Mouse (Mus musculus) fibroblast of lung, adult 2 months (primary cell): Measurements from ENCODE around the gene Amigo2.
"Not testable (repeated sequence)": the region's sequence is repeated elsewhere in the genome, so short reads cannot be mapped to it uniquely, and the experiment has no call there.

ENCODE experiments used
- DNase-seq: peaks from one replicate; pipeline ENCODE4 v3.0.0-alpha.2; 2011; ENCODE audit warnings: low read depth

Gene Amigo2

DNA sequence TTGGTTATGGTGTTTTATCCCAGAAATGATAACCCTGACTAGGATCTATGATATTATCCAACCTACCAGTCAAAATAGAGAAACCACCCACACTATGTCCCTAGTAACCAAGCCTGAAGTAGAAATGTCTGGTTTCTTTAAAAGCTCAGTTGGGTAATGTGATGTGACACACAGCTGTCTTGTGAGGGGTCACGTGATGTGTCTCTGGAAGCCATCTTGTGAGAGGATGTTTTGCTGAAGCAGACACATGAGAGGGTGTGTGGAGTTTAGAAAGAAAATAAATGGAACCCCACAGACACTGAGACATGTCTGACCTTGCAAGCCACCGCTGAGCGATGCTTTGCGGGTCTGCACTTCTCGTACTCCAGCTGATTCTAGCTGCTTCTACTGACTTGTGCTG, 30.2 kb downstream of the Amigo2 start:
- DNase-seq: no peak

DNA sequence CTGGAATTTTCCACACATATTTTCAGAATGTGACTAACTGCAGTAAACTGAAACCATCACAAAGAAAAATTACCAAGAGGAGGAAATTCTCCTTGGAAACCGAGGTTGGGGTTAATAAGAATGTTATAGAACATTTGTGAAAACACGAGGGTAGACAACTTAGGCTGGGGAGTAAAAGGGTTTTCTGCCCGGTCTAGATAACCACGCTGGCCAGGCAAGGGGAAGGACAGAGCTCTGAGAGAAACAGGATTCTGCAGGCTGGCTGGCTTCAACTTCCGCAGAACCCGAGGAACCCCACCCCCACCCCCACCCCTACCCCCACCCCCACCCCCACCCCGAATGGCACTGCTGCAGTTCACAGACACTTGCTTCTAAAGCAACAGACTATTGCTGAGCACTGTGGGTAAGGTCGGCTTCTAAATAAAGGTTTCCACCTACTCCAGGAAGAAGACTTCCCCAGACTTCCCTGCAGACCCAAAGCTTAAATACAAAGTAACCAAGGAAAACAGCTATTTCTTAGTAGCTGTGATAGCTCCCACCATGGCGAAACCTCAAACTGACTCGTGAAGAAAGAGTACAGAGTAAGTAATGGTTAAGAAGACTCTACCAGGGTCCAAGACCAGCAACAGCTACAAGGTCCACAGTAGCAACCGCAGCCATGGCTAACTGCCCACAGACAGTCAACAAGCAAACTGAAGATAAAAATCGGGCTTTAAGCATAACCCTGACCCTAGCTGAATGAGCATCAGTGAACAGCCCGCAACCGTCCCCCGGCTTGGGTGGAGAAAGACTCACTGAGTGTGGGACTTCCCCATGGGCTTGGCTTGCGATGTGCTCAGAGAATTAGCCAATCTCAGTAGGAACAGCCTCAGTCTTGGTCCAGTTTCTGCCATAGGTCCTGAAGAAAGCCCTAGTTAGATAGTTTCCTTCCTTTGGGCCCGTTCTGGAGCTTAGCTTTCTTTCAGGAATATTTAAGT, 34.3 kb downstream of the Amigo2 start:
- DNase-seq: no peak

DNA sequence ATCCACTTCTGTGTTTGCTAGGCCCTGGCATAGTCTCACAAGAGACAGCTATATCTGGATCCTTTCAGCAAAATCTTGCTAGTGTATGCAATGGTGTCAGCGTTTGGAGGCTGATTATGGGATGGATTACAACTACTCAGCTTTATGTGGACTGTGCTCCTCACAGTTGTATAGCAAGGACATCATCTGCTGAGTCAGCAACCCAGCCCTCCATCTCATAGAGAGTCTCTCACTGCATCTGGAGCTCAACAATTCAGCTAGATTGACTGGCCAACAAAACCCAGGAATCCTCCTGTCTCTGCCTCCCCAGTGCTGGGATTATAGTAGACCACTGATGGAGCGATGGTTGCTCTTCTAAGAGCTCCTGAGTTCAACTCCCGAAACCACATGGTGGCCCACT, 37.3 kb downstream of the Amigo2 start:
- not testable (repeated sequence) for DNase-seq

DNA sequence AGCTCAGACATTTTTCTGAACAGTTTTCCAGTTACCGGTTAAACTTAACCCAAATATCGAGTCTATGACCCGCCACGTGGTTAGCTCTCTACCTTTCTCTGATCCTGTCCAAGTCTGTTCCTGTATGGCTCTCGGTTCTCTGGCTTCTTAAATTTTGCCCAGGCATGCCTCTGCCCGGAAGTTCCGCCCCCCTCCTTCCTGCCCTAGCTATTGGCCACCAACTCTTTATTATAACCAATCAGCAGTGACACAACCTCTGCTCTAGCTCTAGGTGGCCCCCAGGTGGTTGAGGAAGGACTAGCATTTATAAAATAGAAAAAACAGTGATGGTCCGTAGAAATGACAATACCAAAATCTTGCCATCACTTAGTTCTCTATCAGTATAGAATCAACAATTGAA, 40.6 kb downstream of the Amigo2 start:
- no peak for DNase-seq

DNA sequence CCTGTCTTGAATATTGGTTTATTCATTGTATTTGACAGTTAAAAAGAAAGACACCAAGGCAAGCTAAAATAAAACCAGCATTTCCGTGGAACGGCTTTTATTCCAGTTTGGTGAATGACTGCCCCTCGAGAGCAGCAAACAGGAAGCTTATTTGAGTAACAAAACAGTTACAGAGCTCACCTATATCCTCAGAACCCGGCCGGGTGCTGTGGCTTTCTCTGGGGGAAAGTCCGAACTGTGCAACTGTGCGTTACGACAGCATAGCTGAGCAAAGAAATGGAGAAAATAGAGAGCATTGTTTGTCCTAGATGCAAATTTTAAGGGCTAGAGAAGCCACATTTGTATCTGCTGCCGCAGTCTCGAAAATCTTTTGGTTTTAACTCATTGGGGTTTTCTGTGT, 41.3 kb downstream of the Amigo2 start:
- DNase-seq: no peak

DNA sequence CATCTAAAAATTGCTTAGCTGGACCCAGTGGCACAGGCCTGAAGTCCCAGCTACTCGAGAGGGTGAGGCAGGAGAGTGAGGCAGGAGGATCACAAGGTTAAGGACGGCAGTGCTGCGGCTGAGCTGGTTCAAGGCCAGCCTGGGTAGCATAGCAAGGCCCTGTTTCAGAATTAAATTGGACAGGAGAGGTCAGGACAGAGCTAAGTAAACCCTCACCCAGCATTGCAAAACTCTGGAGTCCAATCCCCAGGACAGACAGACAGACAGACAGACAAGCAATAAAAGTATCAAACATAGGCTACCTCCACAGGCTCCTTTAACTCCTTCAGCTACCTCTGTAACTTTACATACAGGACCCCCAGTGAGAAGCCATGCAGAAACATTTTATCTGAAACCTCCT, 42.2 kb downstream of the Amigo2 start:
- no peak for DNase-seq

DNA sequence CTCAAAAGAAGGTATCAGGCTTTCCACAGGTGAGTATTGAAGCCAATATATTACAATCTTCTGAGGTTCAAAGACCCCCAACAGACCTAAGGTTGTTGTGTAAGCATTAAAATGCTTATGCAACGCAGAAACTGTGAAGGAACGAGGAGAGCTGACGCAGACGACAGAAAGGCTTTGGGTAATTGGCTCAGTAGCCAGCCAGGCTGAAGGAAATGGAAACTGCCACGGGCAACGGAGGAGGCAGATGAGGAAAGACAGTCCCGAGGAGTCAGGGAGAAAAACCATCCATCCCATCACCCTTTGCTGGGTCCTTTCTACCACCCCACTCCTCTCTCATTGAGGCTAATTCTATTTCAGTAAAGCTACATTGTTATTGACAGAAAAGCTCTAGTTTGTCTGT, 50.4 kb downstream of the Amigo2 start:
- no peak for DNase-seq

DNA sequence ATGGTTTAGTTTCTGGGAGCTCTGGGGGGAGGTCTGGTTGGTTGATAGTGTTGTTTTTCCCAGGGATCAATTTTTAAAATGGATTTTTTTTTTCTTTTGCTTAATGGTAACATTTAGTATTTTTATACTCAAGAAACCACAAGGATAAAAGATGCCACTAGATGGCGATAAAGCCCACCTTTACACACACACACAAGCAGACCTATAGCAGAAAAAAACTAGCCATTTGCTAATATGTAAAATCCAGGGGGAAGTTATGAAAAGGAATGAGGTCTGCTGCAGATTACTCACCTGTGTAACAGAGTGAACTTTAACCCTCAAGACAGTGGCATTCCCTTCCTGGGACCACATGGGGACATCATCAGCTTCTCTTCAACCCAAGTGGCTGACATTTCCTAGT, 51.5 kb downstream of the Amigo2 start:
- DNase-seq: peak; percentile 59
